Mouse (Mus musculus) midbrain, embryonic 11.5 days (tissue): ENCODE measurements at regions not wholly inside any gene's neighbourhood (a gene's known extent, or its start where the extent isn't known, plus 50 kb on each side); places are given as distances from the start of the nearest gene placed in this dataset.
A peak's percentile ranks its signal among the peaks of the same experiment; 100 is the strongest.
"Not testable (repeated sequence)": the region's sequence is repeated elsewhere in the genome, so short reads cannot be mapped to it uniquely, and the experiment has no call there.

Experiments used
- ATAC-seq: fragments of 200-750 bp; cut with Nextera tagmentation; 2 replicates; pipeline ENCODE4 v1.8.0; 2017; ENCODE audit warnings: moderate TSS enrichment, moderate library complexity; ENCODE audit not compliant: low FRiP score
- DNase-seq: peaks from one replicate; pipeline ENCODE4 v3.0.0; 2015; ENCODE audit warnings: low spot score; ENCODE audit errors: missing footprints
- H3K27ac ChIP-seq: fragments of 300-500 bp; sonication (generic); 2 replicates; pipeline ENCODE4 v1.5.1; 2014; ENCODE audit warnings: low read depth, low read length
- H3K27me3 ChIP-seq: fragments of 300-500 bp; sonication (generic); 2 replicates; pipeline ENCODE4 v1.6.1; 2014; ENCODE audit warnings: mild to moderate bottlenecking, low read length, moderate library complexity, mixed read lengths; ENCODE audit not compliant: control insufficient read depth, insufficient read depth
- H3K36me3 ChIP-seq: fragments of 300-500 bp; sonication (generic); 2 replicates; pipeline ENCODE4 v1.6.1; 2014; ENCODE audit warnings: mild to moderate bottlenecking, low read length, moderate library complexity, mixed read lengths; ENCODE audit not compliant: control insufficient read depth, insufficient read depth
- H3K4me1 ChIP-seq: fragments of 300-500 bp; sonication (generic); 2 replicates; pipeline ENCODE4 v1.6.1; 2014; ENCODE audit warnings: low read length; ENCODE audit not compliant: control insufficient read depth, insufficient read depth
- H3K4me2 ChIP-seq: fragments of 300-500 bp; sonication (generic); 2 replicates; pipeline ENCODE4 v1.6.1; 2014; ENCODE audit warnings: mild to moderate bottlenecking, moderate library complexity
- H3K4me3 ChIP-seq: fragments of 300-500 bp; sonication (generic); 2 replicates; pipeline ENCODE4 v1.5.1; 2014; ENCODE audit warnings: low read depth, low read length
- H3K9ac ChIP-seq: fragments of 300-500 bp; sonication (generic); 2 replicates; pipeline ENCODE4 v1.6.1; 2014; ENCODE audit warnings: low read length
- H3K9me3 ChIP-seq: fragments of 300-500 bp; sonication (generic); 2 replicates; pipeline ENCODE4 v1.6.1; 2016; ENCODE audit warnings: low read length; ENCODE audit not compliant: control insufficient read depth
- WGBS: fragments of 180-500 bp; shearing (Covaris S2); extraction: QIAGEN DNeasy Blood & Tissue Kit; methylation state at CpG from one replicate; pipeline ENCODE4 v1.1.7; 2014; 5-methylcytosine and 5-hydroxymethylcytosine counted together

GRCm38 (mm10) chr15:17356586-17356985, 628.0 kb downstream of the Cdh9 start:
- Histone ChIP-seq H3K27ac (no peak overlapping the region), H3K4me3 (no peak overlapping the region), H3K9ac (no peak overlapping the region), H3K9me3 (no peaks in the 10 kb centered on the region), H3K4me1 (no peaks in the 10 kb centered on the region), H3K27me3 (no peaks in the 10 kb centered on the region), H3K4me2 (no peak overlapping the region), H3K36me3 (no peaks in the 10 kb centered on the region)
- DNase-seq, result no peak
- ATAC-seq, result peak; percentile 68; the same call in 1 of the 2 replicates

GRCm38 (mm10) chr15:17357083-17357774, 628.7 kb downstream of the Cdh9 start:
- no peak for DNase-seq
- no peak overlapping the region for H3K4me3 ChIP-seq
- WGBS, result 50% methylated on average over 2 of the region's 2 CpGs

DNA sequence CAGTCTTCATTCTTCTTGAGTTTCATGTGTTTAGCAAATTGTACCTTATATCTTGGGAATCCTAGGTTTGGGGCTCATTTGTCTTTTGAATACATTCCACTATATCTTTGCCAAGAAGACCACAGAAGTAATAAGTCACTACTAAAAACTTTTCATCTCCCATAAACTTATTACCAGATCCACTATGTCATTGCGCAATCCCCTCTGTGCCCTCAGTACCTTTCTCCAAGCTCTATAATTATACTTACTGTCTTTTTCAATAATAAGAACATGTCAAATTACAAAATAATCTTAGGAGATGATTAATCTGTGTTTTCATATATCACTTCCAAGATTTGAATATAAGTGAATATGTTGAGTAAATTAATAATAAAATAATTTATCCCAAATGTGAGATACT, 676.1 kb downstream of the Cdh9 start:
- Histone ChIP-seq H3K36me3 (no peaks in the 10 kb centered on the region), H3K27ac (no peak overlapping the region), H3K27me3 (no peaks in the 10 kb centered on the region), H3K4me3 (no peak overlapping the region), H3K4me2 (no peak overlapping the region), H3K4me1 (no peaks in the 10 kb centered on the region), H3K9me3 (no peaks in the 10 kb centered on the region), H3K9ac (no peak overlapping the region)
- ATAC-seq (no peak), DNase-seq (no peak)
- WGBS, result 97% methylated on average over 1 of the region's 1 CpGs

More at GRCm38 (mm10) chr15:17357083-17357774, 628.7 kb downstream of the Cdh9 start:
- H3K4me2 ChIP-seq, result no peak overlapping the region
- no peaks in the 10 kb centered on the region for H3K9me3 ChIP-seq
- no peak overlapping the region for H3K27ac ChIP-seq
- H3K36me3 ChIP-seq, result no peaks in the 10 kb centered on the region
- no peak overlapping the region for H3K9ac ChIP-seq
- ATAC-seq, result peak; percentile 85
- H3K27me3 ChIP-seq, result no peaks in the 10 kb centered on the region
- H3K4me1 ChIP-seq, result no peaks in the 10 kb centered on the region

DNA sequence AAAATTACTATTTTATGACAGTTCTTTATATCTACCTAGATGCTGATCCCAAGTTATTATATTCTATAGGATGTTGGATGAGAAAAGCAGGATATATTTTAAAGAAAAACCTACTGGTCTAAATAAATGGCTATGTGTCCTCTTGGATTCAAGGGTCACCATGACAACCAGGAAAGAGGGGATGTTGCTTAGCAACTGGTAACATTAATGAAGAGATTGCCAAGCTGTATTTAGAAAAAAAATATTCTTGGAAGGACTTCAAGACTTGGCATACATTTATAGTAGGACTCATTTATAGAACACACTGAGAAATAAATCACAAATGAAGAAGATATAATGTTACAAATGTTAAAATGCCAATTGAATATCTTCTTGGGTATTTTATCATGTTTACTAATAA, 699.2 kb downstream of the Cdh9 start:
- Histone ChIP-seq H3K9ac (no peak overlapping the region), H3K27me3 (no peaks in the 10 kb centered on the region), H3K4me1 (no peaks in the 10 kb centered on the region), H3K4me3 (no peak overlapping the region), H3K4me2 (no peak overlapping the region), H3K9me3 (no peaks in the 10 kb centered on the region), H3K36me3 (no peaks in the 10 kb centered on the region), H3K27ac (no peak overlapping the region)
- no peak for ATAC-seq
- no peak for DNase-seq

- H3K9ac ChIP-seq, result no peak overlapping the region
- H3K27me3 ChIP-seq, result no peaks in the 10 kb centered on the region
- 59% methylated on average over 4 of the region's 4 CpGs for WGBS
- no peak overlapping the region for H3K4me3 ChIP-seq
- ATAC-seq, result peak; percentile 48; the same call in 1 of the 2 replicates
- no peaks in the 10 kb centered on the region for H3K36me3 ChIP-seq
- no peak for DNase-seq
- no peak overlapping the region for H3K4me2 ChIP-seq
- H3K27ac ChIP-seq, result no peak overlapping the region
- no peaks in the 10 kb centered on the region for H3K9me3 ChIP-seq
- H3K4me1 ChIP-seq, result no peaks in the 10 kb centered on the region
Observed at GRCm38 (mm10) chr15:17431823-17432222, 703.3 kb downstream of the Cdh9 start.

DNA sequence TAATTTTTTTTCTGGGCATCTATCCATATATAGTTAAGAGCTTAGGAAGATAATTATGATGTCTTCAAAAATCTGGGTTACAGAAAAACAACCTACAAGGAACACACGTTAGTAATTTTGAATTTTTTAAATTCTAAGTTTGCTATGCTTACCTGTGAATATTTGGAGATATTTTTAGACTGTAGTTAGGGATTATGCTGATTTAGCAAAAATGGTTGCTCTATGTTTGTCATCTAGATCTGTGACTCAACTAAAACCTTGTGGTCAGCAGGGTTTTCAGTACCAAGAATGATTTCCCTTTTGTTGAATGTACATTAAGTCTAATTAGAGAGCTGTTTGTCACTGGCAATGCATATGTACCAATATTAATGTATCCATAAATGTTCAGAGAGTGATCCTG, 707.3 kb downstream of the Cdh9 start:
- ATAC-seq (no peak), DNase-seq (no peak)
- H3K36me3 ChIP-seq, result no peaks in the 10 kb centered on the region
- H3K4me2 ChIP-seq, result no peak overlapping the region
- H3K9me3 ChIP-seq, result no peaks in the 10 kb centered on the region
- WGBS, result 84% methylated on average over 1 of the region's 1 CpGs
- no peaks in the 10 kb centered on the region for H3K27me3 ChIP-seq
- no peaks in the 10 kb centered on the region for H3K4me1 ChIP-seq
- no peak overlapping the region for H3K27ac ChIP-seq
- H3K9ac ChIP-seq, result no peak overlapping the region
- no peak overlapping the region for H3K4me3 ChIP-seq

- no peak overlapping the region for H3K27ac ChIP-seq
- H3K4me2 ChIP-seq, result no peak overlapping the region
- H3K4me3 ChIP-seq, result no peak overlapping the region
- no peaks in the 10 kb centered on the region for H3K4me1 ChIP-seq
- ATAC-seq, result no peak
- 90% methylated on average over 4 of the region's 4 CpGs for WGBS
- H3K9ac ChIP-seq, result no peak overlapping the region
- H3K36me3 ChIP-seq, result no peaks in the 10 kb centered on the region
- no peaks in the 10 kb centered on the region for H3K27me3 ChIP-seq
- H3K9me3 ChIP-seq, result no peaks in the 10 kb centered on the region
- DNase-seq, result peak; percentile 65
Observed at GRCm38 (mm10) chr15:17448218-17448617, 719.7 kb downstream of the Cdh9 start.

- 95% methylated on average over 3 of the region's 3 CpGs for WGBS
- H3K4me2 ChIP-seq, H3K9me3 ChIP-seq, H3K27me3 ChIP-seq, H3K4me3 ChIP-seq, ATAC-seq, H3K9ac ChIP-seq, H3K27ac ChIP-seq, H3K36me3 ChIP-seq, H3K4me1 ChIP-seq: not testable (repeated sequence)
- peak; percentile 98 for DNase-seq
Observed at GRCm38 (mm10) chr15:17449736-17450135, 721.2 kb downstream of the Cdh9 start.

DNA sequence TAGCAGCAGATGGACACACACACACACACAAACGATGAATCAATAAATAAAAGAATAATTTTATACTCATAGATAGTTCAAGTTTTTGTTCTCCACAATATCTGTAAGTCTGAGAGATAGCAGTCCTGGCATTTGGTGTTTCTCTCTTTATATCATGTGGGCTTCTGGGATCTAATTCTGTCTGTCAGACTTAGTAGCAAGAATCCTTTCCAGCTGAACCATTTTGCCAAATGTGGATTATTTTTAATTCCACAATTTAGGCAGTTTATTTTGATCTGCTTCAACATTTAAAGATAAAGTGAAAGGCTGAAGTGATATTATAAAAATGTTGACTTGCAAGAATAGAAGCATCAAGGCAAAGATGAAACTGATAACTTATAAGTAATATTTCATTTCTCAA, 738.5 kb downstream of the Cdh9 start:
- Histone ChIP-seq H3K4me1 (no peaks in the 10 kb centered on the region), H3K36me3 (no peaks in the 10 kb centered on the region), H3K4me2 (no peak overlapping the region), H3K4me3 (no peak overlapping the region), H3K9ac (no peak overlapping the region), H3K27ac (no peak overlapping the region), H3K9me3 (no peaks in the 10 kb centered on the region), H3K27me3 (no peaks in the 10 kb centered on the region)
- ATAC-seq (no peak), DNase-seq (peak; percentile 69)
- 86% methylated on average over 1 of the region's 1 CpGs for WGBS
